ENCODE assay signal across 8 mouse cellular contexts in the genomic region with DNA sequence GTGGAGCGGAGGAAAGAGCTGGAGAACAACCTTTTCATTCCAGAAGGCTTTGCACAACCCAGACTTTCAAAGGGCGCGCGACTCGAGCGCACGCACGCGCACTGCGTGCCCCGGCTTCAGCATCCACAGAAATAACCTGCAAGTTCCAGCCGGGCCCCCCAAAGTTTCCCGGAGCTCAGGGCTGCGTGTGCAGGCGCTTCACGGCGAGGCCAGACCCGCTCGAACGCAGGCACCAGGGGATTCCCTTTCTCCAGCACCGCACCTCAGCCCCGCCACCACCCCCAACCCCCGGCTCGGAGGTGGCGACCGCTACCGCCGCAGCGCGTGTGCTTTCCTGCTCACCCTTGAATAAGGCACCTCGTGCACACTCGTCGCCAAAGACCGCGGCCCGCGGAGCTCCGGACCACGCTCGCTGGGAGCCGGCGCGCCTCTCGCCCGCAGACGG. TPM values are rescaled to one million over a fixed set of nuclear protein-coding genes. Genes with fewer than 3 reads are reported as not detected.
DNase-seq lines count a peak whose midpoint lies in the region; ATAC-seq and TF ChIP-seq lines count a peak whose summit lies in the region.

No protein-coding gene starts in this region.

- H3K4me3 ChIP-seq in E14TG2a.4 (replicated peaks; ENCODE audit: low read length): peak overlapping the region; percentile 93
- peak overlapping the region; percentile 89 for H3K4me3 ChIP-seq in forebrain, embryonic 10.5 days
- H3K4me3 ChIP-seq in heart, embryonic 15.5 days: peak overlapping the region; percentile 100
- H3K4me3 ChIP-seq in liver, embryonic 16.5 days (ENCODE audit: low read depth, low read length): peak overlapping the region; percentile 86
- H3K4me3 ChIP-seq in olfactory bulb, adult 2 months (ENCODE audit: insufficient read depth, low read depth, low read length): peak overlapping the region; percentile 80

- H3K27me3 ChIP-seq in E14TG2a.4 (ENCODE audit: insufficient read depth, low read length): peaks cover 9% of the 10 kb centered on the region
- no peaks in the 10 kb centered on the region for H3K27me3 ChIP-seq in forebrain, embryonic 10.5 days (ENCODE audit: poor library complexity, severe bottlenecking)
- H3K27me3 ChIP-seq in heart, embryonic 15.5 days: no peaks in the 10 kb centered on the region
- no peaks in the 10 kb centered on the region for H3K27me3 ChIP-seq in liver, embryonic 16.5 days (ENCODE audit: control insufficient read depth, insufficient read depth, low read depth, low read length)

- no peak for TF ChIP-seq POLR2A in olfactory bulb, adult 2 months (IDR thresholded peaks at IDR 0.05; ENCODE audit: insufficient read depth, low read depth, low read length)

- peaks cover 2% of the 10 kb centered on the region; the same call in 1 of the 2 replicates for H3K9me3 ChIP-seq in E14TG2a.4 (ENCODE audit: low read length)
- peaks cover 3% of the 10 kb centered on the region; the same call in 1 of the 2 replicates for H3K9me3 ChIP-seq in forebrain, embryonic 10.5 days
- no peaks in the 10 kb centered on the region for H3K9me3 ChIP-seq in heart, embryonic 15.5 days (replicated peaks)
- H3K9me3 ChIP-seq in liver, embryonic 16.5 days (replicated peaks; ENCODE audit: control insufficient read depth, low read length): no peaks in the 10 kb centered on the region

- no peak for TF ChIP-seq CTCF in E14TG2a.4 (conservative IDR thresholded peaks at IDR 0.05; ENCODE audit: low read length)
- no peak for TF ChIP-seq CTCF in olfactory bulb, adult 2 months (IDR thresholded peaks at IDR 0.05; ENCODE audit: insufficient read depth, low read depth, low read length)

- peaks cover 21% of the 10 kb centered on the region for H3K4me1 ChIP-seq in E14TG2a.4 (replicated peaks; ENCODE audit: low read depth, low read length)
- H3K4me1 ChIP-seq in forebrain, embryonic 10.5 days: peaks cover 19% of the 10 kb centered on the region
- H3K4me1 ChIP-seq in heart, embryonic 15.5 days (replicated peaks): peaks cover 10% of the 10 kb centered on the region; the same call in 1 of the 2 replicates
- H3K4me1 ChIP-seq in liver, embryonic 16.5 days (ENCODE audit: control insufficient read depth, low read depth, low read length): peaks cover 13% of the 10 kb centered on the region
- no peaks in the 10 kb centered on the region for H3K4me1 ChIP-seq in olfactory bulb, adult 2 months (ENCODE audit: control insufficient read depth, insufficient read depth, low read length)

- H3K27ac ChIP-seq in forebrain, embryonic 10.5 days: peak overlapping the region; percentile 98
- H3K27ac ChIP-seq in heart, embryonic 15.5 days: peak overlapping the region; percentile 93
- H3K27ac ChIP-seq in liver, embryonic 16.5 days (ENCODE audit: low read length): peak overlapping the region; percentile 91
- H3K27ac ChIP-seq in olfactory bulb, adult 2 months (ENCODE audit: insufficient read depth, low read depth, low read length): no peak overlapping the region; the same call in 1 of the 2 replicates

- peak overlapping the region; percentile 89 for H3K4me2 ChIP-seq in heart, embryonic 15.5 days
- peak overlapping the region; percentile 73 for H3K4me2 ChIP-seq in liver, embryonic 16.5 days (ENCODE audit: low read depth, low read length)

- H3K9ac ChIP-seq in heart, embryonic 15.5 days: peak overlapping the region; percentile 92
- peak overlapping the region; percentile 83 for H3K9ac ChIP-seq in liver, embryonic 16.5 days (ENCODE audit: low read depth, low read length)

- peaks cover 29% of the 10 kb centered on the region for H3K36me3 ChIP-seq in E14TG2a.4 (ENCODE audit: insufficient read depth, low read length)
- peaks cover 31% of the 10 kb centered on the region for H3K36me3 ChIP-seq in forebrain, embryonic 10.5 days (replicated peaks)
- H3K36me3 ChIP-seq in heart, embryonic 15.5 days: no peaks in the 10 kb centered on the region
- peaks cover 4% of the 10 kb centered on the region; the same call in 1 of the 2 replicates for H3K36me3 ChIP-seq in liver, embryonic 16.5 days (ENCODE audit: control insufficient read depth, insufficient read depth)

- WGBS in forebrain, embryonic 10.5 days: 0% methylated on average over 46 of the region's 46 CpGs
- under 1% methylated on average over 46 of the region's 46 CpGs for WGBS in heart, embryonic 15.5 days
- under 1% methylated on average over 46 of the region's 46 CpGs for WGBS in liver, embryonic 16.5 days (ENCODE audit: insufficient replicate concordance)
- under 1% methylated on average over 46 of the region's 46 CpGs for WGBS in olfactory bulb, adult 2 months

- DNase-seq in c-Kit-negative CD71-positive TER-119-positive erythroid progenitor cells, embryonic 14.5 days (ENCODE audit: low read depth, low spot score): peak; percentile 56
- peak; percentile 80 for DNase-seq in forebrain, embryonic 10.5 days (ENCODE audit: extremely low spot score, low spot score)
- DNase-seq in kidney, postnatal 25 days: peak; percentile 55 to 58
- peak; percentile 42 to 43 for DNase-seq in thymus, adult 18-20 months

- peak; percentile 65 for ATAC-seq in heart, embryonic 15.5 days (replicated peaks; ENCODE audit: insufficient number of reproducible peaks, insufficient read depth, low FRiP score, low read depth)
- peak; percentile 58 for ATAC-seq in liver, embryonic 16.5 days (ENCODE audit: low read depth)

RNA-seq across cellular contexts. Expression of a gene that starts 0.4 kb away (rescaled TPM):
- 39.0 and 43.7 TPM in 2 replicates for polyA plus RNA-seq in forebrain, embryonic 10.5 days (2016; fragmentation: Nextera tagmentation; extraction: Ambion mirVana)
- polyA plus RNA-seq in heart, embryonic 15.5 days (2015; fragmentation: Nextera tagmentation; extraction: Ambion mirVana): 5.3 and 7.0 TPM in 2 replicates
- 3.7 and 4.0 TPM in 2 replicates for polyA plus RNA-seq in liver, embryonic 16.5 days (2015; fragmentation: Nextera tagmentation; extraction: Ambion mirVana)
- polyA plus RNA-seq in olfactory bulb, adult 2 months (2012; ENCODE audit: insufficient read depth, insufficient read length, low replicate concordance, missing spikeins): not detected in 2 replicates

RNA-seq across cellular contexts. Expression of a gene that starts 38.2 kb away (rescaled TPM):
- polyA plus RNA-seq in forebrain, embryonic 10.5 days (2016; fragmentation: Nextera tagmentation; extraction: Ambion mirVana): 8.9 and 11.1 TPM in 2 replicates
- 2.7 and 3.2 TPM in 2 replicates for polyA plus RNA-seq in heart, embryonic 15.5 days (2015; fragmentation: Nextera tagmentation; extraction: Ambion mirVana)
- 1.4 and 1.5 TPM in 2 replicates for polyA plus RNA-seq in liver, embryonic 16.5 days (2015; fragmentation: Nextera tagmentation; extraction: Ambion mirVana)
- not detected in 2 replicates for polyA plus RNA-seq in olfactory bulb, adult 2 months (2012; ENCODE audit: insufficient read depth, insufficient read length, low replicate concordance, missing spikeins)

RNA-seq across cellular contexts. Expression of a gene that starts 38.2 kb away (rescaled TPM):
- polyA plus RNA-seq in forebrain, embryonic 10.5 days (2016; fragmentation: Nextera tagmentation; extraction: Ambion mirVana): 147 and 154 TPM in 2 replicates
- polyA plus RNA-seq in heart, embryonic 15.5 days (2015; fragmentation: Nextera tagmentation; extraction: Ambion mirVana): 67.9 and 73.6 TPM in 2 replicates
- polyA plus RNA-seq in liver, embryonic 16.5 days (2015; fragmentation: Nextera tagmentation; extraction: Ambion mirVana): 51.4 and 58.6 TPM in 2 replicates
- not detected in 2 replicates for polyA plus RNA-seq in olfactory bulb, adult 2 months (2012; ENCODE audit: insufficient read depth, insufficient read length, low replicate concordance, missing spikeins)

RNA-seq across cellular contexts. Expression of a gene that starts 38.4 kb away (rescaled TPM):
- polyA plus RNA-seq in forebrain, embryonic 10.5 days (2016; fragmentation: Nextera tagmentation; extraction: Ambion mirVana): 0.36 and 0.50 TPM in 2 replicates
- 0.37 and 0.45 TPM in 2 replicates for polyA plus RNA-seq in heart, embryonic 15.5 days (2015; fragmentation: Nextera tagmentation; extraction: Ambion mirVana)
- polyA plus RNA-seq in liver, embryonic 16.5 days (2015; fragmentation: Nextera tagmentation; extraction: Ambion mirVana): 0.09 and 0.11 TPM in 2 replicates
- not detected in 2 replicates for polyA plus RNA-seq in olfactory bulb, adult 2 months (2012; ENCODE audit: insufficient read depth, insufficient read length, low replicate concordance, missing spikeins)

RNA-seq across cellular contexts. Expression of a gene that starts 50.5 kb away (rescaled TPM):
- 7.5 and 10.2 TPM in 2 replicates for polyA plus RNA-seq in forebrain, embryonic 10.5 days (2016; fragmentation: Nextera tagmentation; extraction: Ambion mirVana)
- polyA plus RNA-seq in heart, embryonic 15.5 days (2015; fragmentation: Nextera tagmentation; extraction: Ambion mirVana): 3.4 and 5.3 TPM in 2 replicates
- 3.9 and 4.2 TPM in 2 replicates for polyA plus RNA-seq in liver, embryonic 16.5 days (2015; fragmentation: Nextera tagmentation; extraction: Ambion mirVana)
- not detected in 2 replicates for polyA plus RNA-seq in olfactory bulb, adult 2 months (2012; ENCODE audit: insufficient read depth, insufficient read length, low replicate concordance, missing spikeins)

Comparison
In these comparisons a context has a peak if more than half of its experiments do, and no peak if none do; other contexts are left out.
1. RNA of a gene that starts 38.2 kb away (polyA plus RNA-seq): 147 to 154 TPM in forebrain, embryonic 10.5 days, 67.9 to 73.6 TPM in heart, embryonic 15.5 days and 51.4 to 58.6 TPM in liver, embryonic 16.5 days; not detected in olfactory bulb, adult 2 months; every median in the first group is over 10 times any median in the second.
2. Peak in every context shown above with its lines, with median percentiles within 50 percentile points of each other: H3K4me3 ChIP-seq and DNase-seq.